Mouse (Mus musculus) heart, postnatal 14 days (tissue): ENCODE data around the gene Il9. TPM values are rescaled to one million over a fixed set of nuclear protein-coding genes. Genes with fewer than 3 reads are reported as not detected.

Source experiments
- DNase-seq, 2 experiments: peaks; one replicate each; pipeline ENCODE4 v3.0.0; 2021 to 2022
- intact Hi-C: fragments of 180-260 bp; cut with DNase I; formaldehyde crosslinking; loops from one replicate; pipeline ENCODE4 v1.15.1; 2025
- total RNA-seq, 2 experiments: library from RNA; stranded (reverse); gene quantifications; 2 replicates each; pipeline ENCODE4 v1.2.3; 2021

Il9 gene
- total RNA-seq, 2 experiments from 2014 or later, result not detected

DNA sequence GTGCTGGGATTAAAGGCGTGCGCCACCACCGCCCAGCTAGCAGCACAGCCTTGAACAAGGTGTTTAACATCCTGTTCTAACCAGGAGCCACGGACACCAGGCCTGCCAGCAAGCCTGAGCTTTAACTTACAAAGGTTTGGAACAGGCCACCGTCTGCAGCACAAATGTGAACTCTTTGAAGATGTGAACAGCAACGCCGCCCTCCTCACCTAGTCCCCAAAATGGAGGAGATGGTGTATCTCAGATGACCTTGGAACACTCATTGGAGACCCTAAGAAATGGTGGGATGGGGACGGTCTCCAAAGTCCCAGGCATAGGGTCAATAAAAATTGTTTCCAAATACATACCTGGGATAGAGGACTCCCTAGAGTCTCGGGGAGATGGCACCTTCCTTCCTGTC, 9.4 kb downstream of the Il9 start:
- intact Hi-C loops, result no loop called here
- no peak for DNase-seq

DNA sequence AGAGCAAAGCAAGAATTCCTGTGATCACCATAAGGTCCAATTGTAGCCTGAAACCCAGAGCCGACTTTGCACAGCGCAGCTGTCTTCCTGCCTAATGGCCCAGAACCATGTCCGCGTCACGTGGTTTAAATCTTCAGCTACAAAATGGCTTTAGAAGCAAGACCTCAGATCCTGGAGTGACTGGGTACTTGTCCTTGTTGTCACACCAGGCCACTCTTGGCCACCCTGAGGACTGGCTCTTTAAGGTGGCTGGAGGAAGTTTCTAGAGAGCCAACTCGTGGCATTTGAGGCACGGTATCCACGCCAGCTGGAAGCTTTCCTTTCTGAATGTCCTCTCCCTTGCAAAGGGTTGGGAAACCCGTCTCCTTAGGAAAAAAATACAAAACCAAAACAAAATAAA, 10.1 kb downstream of the Il9 start:
- no peak for DNase-seq
- intact Hi-C loops, result no loop called here

DNA sequence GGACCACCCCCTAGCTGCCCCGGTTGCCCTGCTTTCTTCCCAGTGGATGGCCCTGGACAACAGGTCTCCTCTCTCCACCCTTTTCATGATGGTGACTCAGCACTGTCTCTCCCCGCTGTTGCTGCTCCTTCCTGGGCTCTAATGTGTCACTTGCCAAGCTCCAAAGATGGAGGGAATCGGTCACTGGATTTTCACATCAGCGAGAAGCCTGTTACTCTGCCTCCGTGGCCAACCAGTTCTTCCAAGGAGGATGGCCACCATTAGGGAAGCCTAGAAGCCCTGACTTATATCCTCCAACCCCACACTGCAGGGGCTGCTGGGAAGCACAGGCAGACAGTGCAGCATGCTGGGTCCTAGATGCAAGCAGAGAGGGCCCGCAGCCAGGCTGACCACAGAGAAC, 10.8 kb downstream of the Il9 start:
- no peak for DNase-seq
- intact Hi-C loops, result no loop called here

DNA sequence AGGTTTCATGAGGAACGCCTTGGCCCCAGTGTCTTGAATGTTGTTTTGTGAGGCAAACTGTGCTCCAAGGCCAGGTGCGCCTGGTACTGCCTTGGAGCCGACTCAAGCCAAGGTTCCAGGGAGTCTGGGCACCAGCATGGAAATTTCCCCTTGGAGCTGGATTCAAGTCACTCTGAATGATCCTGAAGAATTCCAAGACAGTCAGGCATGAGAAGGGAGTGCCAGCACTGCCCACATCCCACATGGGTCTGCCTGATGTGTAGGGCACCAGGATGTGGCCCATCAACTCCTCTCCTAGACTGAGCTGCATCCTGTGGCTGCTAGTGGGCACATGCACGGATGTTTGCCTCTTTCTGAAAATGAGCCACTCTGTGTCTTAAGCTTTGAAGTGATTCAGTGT, 13.5 kb downstream of the Il9 start:
- no peak for DNase-seq
- intact Hi-C loops, result no loop called here

DNA sequence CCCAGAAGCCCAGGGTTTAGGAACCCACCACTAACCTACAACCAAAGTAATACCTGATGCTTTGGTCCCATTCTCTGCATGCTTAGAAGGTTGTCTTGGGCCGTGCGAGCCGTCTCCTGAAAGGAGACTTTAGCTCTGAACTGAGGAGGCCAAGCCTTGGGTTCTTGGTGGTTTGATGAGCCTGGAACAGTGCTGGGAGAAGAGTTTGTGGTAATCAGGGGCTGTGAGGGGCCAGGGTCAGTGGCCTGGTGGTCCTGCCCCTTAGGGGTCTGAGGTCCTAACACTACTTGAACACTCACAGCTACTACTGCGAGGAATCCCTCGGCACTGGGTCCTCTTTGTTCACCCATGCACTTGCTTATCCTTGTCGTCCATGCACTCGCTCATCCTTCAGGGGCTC, 14.3 kb downstream of the Il9 start:
- no peak for DNase-seq
- intact Hi-C loops, result no loop called here

DNA sequence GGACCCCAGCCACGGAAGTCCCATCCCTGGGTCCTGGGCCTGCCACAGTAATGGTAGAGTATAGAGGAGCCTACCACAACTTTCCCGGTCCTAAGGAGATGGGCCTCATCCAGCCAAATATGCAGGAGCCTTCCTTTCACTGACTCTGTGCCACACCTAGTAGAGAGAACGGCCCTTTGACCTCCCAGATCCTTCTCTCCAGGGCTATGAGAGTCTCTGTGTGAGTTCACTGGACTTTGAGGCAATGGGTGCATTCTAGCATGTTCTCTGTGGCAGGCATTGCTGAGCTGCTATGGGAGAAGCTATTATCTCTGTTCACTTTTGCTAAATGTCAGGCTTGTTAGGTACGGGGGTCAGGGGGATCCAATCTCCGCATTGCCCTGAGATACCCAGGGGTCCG, 18.3 kb downstream of the Il9 start:
- intact Hi-C loops, result no loop called here
- DNase-seq, result no peak

DNA sequence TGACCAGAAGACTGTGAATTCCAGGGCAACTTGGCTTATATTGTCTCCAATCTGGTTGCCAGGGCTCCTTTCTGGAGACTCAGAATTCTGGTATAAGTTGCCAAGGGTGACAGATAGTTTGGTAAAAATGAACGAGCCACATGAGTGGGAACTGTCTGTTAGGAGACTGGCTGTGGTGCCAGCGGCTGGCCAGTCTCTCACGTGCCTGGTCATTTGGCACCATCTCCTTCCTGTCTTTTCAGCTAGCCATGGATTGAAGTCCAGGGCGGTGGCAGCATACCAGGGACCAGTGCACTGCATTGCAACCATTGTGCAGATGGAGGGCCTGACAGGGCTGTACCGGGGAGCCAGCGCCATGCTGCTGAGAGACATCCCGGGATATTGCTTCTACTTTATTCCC, 18.8 kb downstream of the Il9 start:
- no peak for DNase-seq
- intact Hi-C loops, result no loop called here

DNA sequence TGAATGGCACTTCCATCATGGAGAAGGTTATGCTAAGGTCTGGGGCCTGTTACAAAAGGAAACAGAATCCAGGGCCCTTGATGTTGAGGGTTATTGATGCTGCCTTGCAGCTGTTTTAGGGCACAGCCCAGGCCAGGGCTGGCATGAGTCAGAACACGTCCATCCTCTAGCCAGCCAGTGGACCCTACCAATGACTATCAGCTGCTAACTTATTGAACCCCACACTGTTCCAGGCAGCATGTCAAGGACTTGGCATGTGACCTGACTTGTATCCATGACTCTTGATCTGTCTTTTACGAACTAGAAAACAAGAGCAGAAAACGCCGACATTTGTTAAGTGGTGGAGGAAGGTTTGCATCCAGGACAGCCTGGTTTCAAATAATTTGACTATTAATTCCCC, 19.3 kb downstream of the Il9 start:
- intact Hi-C loops, result no loop called here
- DNase-seq, result no peak

DNA sequence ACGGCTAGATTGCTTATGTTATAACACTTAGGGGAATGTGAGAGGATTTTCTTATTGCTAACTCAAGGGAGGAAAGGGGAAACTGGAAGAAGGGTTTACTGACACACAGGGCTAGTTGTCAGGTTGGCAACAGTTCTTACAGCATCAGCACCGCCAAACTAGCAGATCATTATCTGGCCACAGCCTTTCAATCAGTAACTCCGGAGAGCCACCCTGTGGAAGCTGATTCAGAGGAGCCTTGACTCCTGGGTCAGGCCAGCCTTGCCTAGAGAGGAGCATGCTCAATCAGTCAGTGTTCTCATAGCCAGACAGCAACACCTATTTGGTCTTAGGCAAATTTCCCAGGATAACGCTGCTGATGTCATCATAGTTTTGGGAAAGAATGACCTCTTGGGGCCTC, 20.6 kb downstream of the Il9 start:
- intact Hi-C loops, result no loop called here
- DNase-seq, result no peak

DNA sequence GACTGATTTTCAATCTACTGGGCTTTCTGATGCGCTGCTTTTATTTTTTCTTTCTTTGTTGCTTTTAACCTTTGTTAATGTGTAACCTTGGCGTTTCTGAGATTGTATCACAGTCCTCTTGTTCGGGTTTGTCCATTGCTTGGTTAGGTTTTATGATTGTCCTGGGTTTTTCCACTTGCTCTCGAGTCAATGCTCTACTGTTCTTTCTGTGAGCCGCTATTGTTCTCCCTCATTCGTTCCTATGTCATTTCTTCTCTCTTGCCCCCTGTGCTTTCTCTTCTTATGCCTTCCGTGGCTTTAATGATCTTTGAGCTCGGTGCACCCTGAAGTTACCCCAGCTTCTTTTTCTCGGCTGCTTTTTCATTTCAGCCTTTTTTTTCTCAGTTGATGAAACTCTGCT, 24.0 kb downstream of the Il9 start:
- no peak for DNase-seq
- intact Hi-C loops, result no loop called here

DNA sequence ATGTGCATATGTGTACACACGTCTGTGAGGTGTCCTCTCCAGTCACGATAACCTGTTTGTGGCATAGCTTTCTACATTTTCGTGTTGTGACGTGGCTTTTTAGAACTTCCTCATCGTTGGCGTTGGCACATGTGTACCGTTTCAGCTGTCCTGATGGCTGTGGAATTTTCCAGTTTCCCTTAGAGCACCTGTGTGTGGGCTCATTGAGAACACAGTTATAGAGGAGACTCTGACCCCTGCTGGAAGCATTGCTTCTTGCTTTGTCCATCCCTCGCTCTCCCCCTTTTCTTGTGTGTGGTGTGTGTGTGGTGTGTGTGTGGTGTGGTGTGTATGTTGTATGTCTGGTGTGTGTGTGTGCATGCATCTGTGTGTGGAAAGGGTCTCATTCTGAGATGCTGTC, 32.0 kb downstream of the Il9 start:
- intact Hi-C loops, result no loop called here
- no peak for DNase-seq

DNA sequence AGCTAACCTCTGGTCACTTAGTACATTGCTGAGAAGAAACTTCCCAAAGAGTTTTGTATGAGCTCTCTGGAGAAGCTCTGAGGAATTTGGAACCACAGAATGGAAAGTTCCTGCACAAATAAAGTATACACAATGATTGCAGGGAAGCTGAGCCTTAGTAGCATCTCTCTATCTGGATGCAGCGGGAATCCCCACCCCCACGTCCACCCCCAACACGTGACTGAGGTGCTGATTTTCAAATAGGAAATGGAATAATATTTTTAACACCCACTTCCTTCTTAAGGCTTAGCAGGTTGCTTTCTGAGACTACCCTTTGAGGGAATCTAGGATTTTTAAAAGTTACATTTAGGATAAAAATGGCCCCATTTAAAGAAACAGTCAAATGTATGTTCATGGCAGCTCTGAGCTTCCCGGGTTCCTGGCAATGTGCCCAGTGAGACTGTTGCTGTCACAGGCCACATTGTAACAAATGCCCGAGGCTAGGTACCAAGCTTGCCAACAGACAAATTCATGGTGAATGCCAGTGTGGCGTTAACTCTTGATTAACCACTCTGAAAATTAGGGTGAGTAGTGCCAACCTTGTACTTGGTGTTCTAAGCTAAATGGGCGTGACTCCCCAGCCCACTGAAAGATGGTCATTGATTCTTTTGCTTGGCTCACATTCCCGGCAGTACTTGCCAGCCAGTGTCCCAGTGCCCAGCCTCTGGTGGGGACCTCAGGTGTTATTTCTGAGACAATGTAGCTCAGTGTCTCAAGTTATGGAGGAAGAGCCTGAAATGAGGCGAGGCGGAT, 32.6 kb downstream of the Il9 start:
- DNase-seq, result no peak

DNA sequence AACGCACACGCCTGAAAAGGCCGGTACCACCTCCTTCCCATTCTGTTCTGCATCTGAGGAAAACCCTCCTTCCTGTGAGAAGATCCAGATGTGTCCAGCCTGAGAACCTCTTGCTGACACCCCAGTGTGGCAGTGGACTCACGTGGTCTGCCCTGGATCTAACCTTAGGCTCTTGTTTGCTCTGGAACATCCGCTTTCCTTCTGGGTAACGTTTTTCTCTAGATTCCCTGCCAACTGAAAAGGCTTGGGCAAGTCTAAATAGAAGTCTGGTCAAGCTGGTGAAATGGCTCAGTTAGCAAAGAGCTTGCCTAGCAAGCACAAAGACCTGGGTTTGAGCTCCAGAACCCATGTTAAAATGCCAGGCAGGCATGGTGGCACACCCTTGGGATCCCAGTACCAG, 37.0 kb downstream of the Il9 start:
- intact Hi-C loops, result no loop called here
- DNase-seq, result no peak

More for the DNA sequence above, 32.6 kb downstream of the Il9 start:
- intact Hi-C loops, result no loop called here

DNA sequence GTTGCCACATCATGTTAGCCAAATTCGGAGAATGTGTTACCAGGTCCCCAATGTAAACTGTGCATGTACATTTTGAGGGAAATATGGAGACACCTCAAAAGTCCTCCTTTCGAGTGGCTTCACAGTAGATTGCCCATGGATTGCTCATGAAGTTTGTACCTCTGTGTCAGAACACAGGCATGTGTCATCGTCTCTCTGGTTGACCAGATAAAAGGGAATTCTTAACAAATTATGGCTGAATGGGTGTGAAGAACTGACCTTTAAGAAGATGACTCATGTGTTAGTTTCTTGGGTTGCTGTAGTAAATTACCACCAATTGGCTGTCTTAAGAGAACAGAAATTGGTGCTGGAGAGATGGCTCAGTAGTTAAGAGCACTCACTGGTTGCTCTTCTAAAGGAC, 37.9 kb downstream of the Il9 start:
- intact Hi-C loops, result no loop called here
- no peak for DNase-seq

DNA sequence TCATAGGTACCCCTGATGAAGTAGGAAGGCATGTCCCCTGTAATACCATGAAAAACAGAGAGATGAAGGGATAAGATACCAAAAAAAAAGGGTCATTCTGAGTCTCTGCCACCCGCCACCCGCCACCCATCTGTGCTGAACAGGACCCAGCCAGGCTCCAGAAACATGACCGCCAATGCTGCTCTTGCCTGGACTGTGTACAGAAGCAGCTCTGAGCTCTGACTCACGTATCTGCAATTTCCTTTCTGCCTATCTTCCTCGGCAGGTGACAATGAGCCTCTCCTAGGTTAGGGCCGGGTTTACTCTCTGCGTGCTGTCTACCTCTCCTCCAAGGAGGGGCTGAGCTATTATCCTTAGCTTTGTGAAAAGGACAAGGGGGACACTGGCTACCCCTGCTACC, 38.6 kb downstream of the Il9 start:
- intact Hi-C loops, result no loop called here
- no peak for DNase-seq

DNA sequence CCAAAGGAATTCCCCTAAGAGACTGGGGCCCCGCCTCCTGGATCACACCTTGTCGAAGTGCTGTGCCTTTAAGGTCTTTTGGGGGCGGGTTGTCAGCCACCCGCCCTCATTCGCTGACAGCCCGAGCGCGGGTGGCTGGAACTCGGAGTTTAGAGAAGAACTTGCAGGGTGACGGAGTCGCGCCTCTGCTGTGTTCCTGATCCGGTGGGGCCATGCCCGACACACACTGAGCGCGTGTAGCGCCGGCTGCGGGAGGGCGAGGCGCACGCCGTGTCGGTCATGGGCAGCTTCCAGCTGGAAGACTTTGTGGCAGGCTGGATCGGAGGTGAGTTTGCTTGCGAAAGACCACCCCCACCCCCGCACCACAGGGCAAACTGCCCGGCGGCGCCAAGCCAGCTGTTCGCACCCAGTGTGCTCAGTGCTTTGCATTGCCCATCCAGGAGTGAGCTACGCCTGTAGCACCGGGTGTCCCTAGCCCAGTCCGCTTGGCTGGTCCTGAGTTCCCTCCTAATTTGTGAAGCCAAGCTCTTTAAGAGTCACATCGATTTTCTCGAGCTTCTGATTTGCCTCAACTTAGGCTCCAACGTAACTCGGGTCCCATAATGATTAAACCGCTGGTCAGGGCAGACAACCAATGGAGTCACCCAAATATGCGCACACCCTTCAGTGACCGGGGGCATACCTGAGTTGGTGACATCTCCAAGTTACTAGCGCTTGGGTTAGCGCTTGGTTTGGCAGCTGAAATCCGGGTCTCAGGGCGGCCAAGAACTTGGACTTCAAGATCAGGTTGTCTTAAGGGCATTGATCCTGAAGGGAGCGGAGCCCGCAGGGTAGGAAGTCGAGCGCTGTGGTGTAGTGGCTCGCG, 43.6 kb downstream of the Il9 start, which contains the start of gene Slc25a48:
TSS of gene Slc25a48 (plus strand) at position 145 of the 865 bp plus-strand sequence.
- peak; percentile 32 to 41 for DNase-seq
- intact Hi-C loops, result no loop called here

DNA sequence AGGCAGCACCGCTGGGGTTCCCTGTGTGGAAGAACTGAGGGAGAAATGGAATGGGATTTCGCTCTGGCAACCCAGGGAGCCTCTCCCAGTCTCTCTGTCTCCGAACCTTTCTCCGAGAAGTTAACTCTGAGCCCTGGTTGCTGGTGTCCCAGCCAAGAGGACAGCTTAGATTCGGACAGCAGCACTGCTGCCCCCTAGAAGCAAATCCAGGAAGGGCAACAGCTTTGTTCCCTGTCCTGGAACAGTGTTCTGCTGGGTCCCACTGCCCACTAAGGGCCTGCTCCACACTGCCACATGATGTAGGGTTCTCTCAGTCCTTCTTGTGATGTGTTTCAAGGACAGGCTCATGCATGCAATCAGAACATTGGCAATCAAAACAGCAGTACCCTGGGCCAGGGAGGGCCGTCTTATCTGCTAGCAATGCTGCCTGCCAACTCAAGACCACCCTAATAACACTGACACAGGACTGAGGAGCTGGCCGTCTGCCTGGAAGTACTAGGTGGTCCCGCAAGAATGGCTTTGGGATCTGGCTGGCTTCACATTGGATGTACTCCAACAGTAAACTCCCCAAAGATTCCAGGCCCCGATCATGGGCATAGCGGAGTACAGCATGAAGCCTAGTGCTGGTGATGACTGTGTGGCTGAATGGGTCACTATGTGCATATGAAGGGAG, 46.3 kb downstream of the Il9 start:
- intact Hi-C loops, result no loop called here
- DNase-seq, result no peak

DNA sequence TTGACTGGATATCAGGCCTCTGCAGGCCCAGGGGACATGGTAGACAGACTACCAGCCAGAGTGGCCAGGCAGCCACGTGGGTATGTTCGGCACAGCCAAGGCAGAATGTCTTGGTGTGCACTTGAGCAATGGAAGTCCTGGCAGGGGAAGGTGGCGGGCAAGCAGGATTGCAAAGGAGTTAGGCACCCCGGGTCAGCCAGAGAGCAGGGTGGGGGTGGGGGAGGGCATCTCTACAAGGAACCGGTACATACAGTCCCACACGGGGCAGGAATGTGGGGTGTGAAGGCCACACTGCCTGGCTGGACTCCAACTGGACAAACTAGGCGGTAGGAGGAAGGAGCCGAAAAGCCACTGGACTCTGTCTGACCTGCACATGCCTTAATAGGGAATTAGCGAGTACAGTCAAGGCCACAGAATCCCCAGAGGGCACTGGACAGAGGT, 47.7 kb downstream of the Il9 start:
- intact Hi-C loops, result no loop called here
- DNase-seq, result no peak

DNA sequence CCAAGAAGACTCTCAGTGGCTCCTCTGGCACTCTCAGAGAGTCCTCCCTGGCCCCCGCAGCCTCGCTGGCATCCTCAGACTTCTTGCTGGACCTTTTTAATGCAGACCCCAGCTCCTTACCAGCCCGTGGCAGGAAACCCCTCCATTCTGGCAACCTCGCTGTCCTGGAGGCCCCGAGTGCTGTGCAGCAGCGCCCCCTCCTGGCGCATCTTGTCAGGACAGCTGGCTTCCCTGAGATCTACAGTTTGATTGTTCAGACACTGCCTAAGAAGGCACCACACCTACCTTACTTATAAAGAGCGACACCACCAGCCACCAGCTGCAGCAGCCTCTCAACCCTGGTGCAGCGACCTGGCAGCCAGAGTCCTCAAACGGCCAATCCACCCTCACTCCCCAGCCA, 48.6 kb downstream of the Il9 start:
- intact Hi-C loops, result no loop called here
- DNase-seq, result peak; percentile 47 to 60

DNA sequence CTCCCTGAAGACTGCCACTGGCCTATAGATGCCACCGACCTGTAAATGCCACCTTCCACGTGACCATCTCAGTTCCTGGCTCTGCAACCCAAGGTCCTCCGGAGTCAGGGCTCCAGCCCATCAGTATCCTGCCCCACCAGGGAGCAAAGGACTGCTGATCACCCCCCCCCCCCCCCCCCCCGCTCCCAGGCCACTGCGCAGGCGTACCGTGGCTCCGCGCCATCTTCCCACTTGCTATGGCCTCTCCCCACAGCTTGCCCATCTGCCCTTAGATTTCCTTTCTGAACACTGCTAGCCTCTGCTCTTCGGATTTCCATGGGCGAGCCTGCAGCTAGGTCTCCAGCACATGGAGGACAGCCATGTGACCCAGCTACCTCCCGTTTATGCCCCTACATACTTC, 49.5 kb downstream of the Il9 start:
- DNase-seq, result no peak
- intact Hi-C loops, result no loop called here
